Mouse (Mus musculus): ENCODE data around the gene Gabbr2. TPM values are rescaled to one million over a fixed set of nuclear protein-coding genes. Genes with fewer than 3 reads are reported as not detected.

The Gabbr2 gene
- polyA plus RNA-seq, 1 experiment: not detected

- TF ChIP-seq POLR2A (IDR thresholded peaks at IDR 0.05; ENCODE audit: insufficient read depth, low read length) (no peak), CTCF (IDR thresholded peaks at IDR 0.05; ENCODE audit: low read depth, low read length) (no peak)
- Histone ChIP-seq H3K4me3 (ENCODE audit: low read depth, low read length) (no peak overlapping the region), H3K9me3 (replicated peaks; ENCODE audit: control insufficient read depth, insufficient read depth, low read length, poor library complexity, severe bottlenecking) (no peaks in the 10 kb centered on the region), H3K4me1 (ENCODE audit: control insufficient read depth, insufficient read depth, low read length) (no peaks in the 10 kb centered on the region), H3K9ac (ENCODE audit: low read depth, poor library complexity, severe bottlenecking) (no peak overlapping the region), H3K27me3 (ENCODE audit: control insufficient read depth, insufficient read depth, low read length, poor library complexity, severe bottlenecking) (no peaks in the 10 kb centered on the region), H3K36me3 (ENCODE audit: control insufficient read depth, insufficient read depth, low read length, poor library complexity, severe bottlenecking) (no peaks in the 10 kb centered on the region), H3K27ac (ENCODE audit: insufficient read depth, low read length) (no peak overlapping the region)
These were observed 132.8 kb downstream of the Gabbr2 start for GRCm38 (mm10) chr4:46858899-46859298.

GRCm38 (mm10) chr4:46856145-46856544 lies 135.5 kb downstream of the Gabbr2 start:
- TF ChIP-seq CTCF (IDR thresholded peaks at IDR 0.05; ENCODE audit: low read depth, low read length): no peak
- TF ChIP-seq EP300 (IDR thresholded peaks at IDR 0.05; ENCODE audit: insufficient read depth, low read depth, low read length): no peak
- no peak for TF ChIP-seq POLR2A (IDR thresholded peaks at IDR 0.05; ENCODE audit: insufficient read depth, low read length)
- Histone ChIP-seq H3K9ac (ENCODE audit: low read depth, poor library complexity, severe bottlenecking) (no peak overlapping the region), H3K9me3 (replicated peaks; ENCODE audit: control insufficient read depth, insufficient read depth, low read length, poor library complexity, severe bottlenecking) (no peaks in the 10 kb centered on the region), H3K27ac (ENCODE audit: insufficient read depth, low read length) (no peak overlapping the region), H3K27me3 (ENCODE audit: control insufficient read depth, insufficient read depth, low read length, poor library complexity, severe bottlenecking) (no peaks in the 10 kb centered on the region), H3K36me3 (ENCODE audit: control insufficient read depth, insufficient read depth, low read length, poor library complexity, severe bottlenecking) (no peaks in the 10 kb centered on the region), H3K4me1 (ENCODE audit: control insufficient read depth, insufficient read depth, low read length) (no peaks in the 10 kb centered on the region), H3K4me3 (ENCODE audit: low read depth, low read length) (no peak overlapping the region)

- no peaks in the 10 kb centered on the region for H3K36me3 ChIP-seq (ENCODE audit: control insufficient read depth, insufficient read depth, low read length, poor library complexity, severe bottlenecking)
- no peaks in the 10 kb centered on the region for H3K27me3 ChIP-seq (ENCODE audit: control insufficient read depth, insufficient read depth, low read length, poor library complexity, severe bottlenecking)
- no peaks in the 10 kb centered on the region for H3K4me1 ChIP-seq (ENCODE audit: control insufficient read depth, insufficient read depth, low read length)
- H3K9ac ChIP-seq (ENCODE audit: low read depth, poor library complexity, severe bottlenecking): no peak overlapping the region
- H3K9me3 ChIP-seq (replicated peaks; ENCODE audit: control insufficient read depth, insufficient read depth, low read length, poor library complexity, severe bottlenecking): no peaks in the 10 kb centered on the region
- no peak overlapping the region for H3K27ac ChIP-seq (ENCODE audit: insufficient read depth, low read length)
- no peak overlapping the region for H3K4me3 ChIP-seq (ENCODE audit: low read depth, low read length)
- no peak for TF ChIP-seq EP300 (IDR thresholded peaks at IDR 0.05; ENCODE audit: insufficient read depth, low read depth, low read length)
- no peak for TF ChIP-seq POLR2A (IDR thresholded peaks at IDR 0.05; ENCODE audit: insufficient read depth, low read length)
- no peak for TF ChIP-seq CTCF (IDR thresholded peaks at IDR 0.05; ENCODE audit: low read depth, low read length)
These were observed 136.8 kb downstream of the Gabbr2 start for GRCm38 (mm10) chr4:46854686-46855385.

GRCm38 (mm10) chr4:46853852-46854460 lies 137.7 kb downstream of the Gabbr2 start:
- Histone ChIP-seq H3K36me3 (ENCODE audit: control insufficient read depth, insufficient read depth, low read length, poor library complexity, severe bottlenecking) (no peaks in the 10 kb centered on the region), H3K4me1 (ENCODE audit: control insufficient read depth, insufficient read depth, low read length) (no peaks in the 10 kb centered on the region), H3K4me3 (ENCODE audit: low read depth, low read length) (no peak overlapping the region), H3K9ac (ENCODE audit: low read depth, poor library complexity, severe bottlenecking) (no peak overlapping the region), H3K27ac (ENCODE audit: insufficient read depth, low read length) (no peak overlapping the region), H3K27me3 (ENCODE audit: control insufficient read depth, insufficient read depth, low read length, poor library complexity, severe bottlenecking) (no peaks in the 10 kb centered on the region), H3K9me3 (replicated peaks; ENCODE audit: control insufficient read depth, insufficient read depth, low read length, poor library complexity, severe bottlenecking) (no peaks in the 10 kb centered on the region)
- TF ChIP-seq CTCF (IDR thresholded peaks at IDR 0.05; ENCODE audit: low read depth, low read length): no peak
- TF ChIP-seq EP300 (IDR thresholded peaks at IDR 0.05; ENCODE audit: insufficient read depth, low read depth, low read length): no peak
- no peak for TF ChIP-seq POLR2A (IDR thresholded peaks at IDR 0.05; ENCODE audit: insufficient read depth, low read length)

- Histone ChIP-seq H3K9me3 (replicated peaks; ENCODE audit: control insufficient read depth, insufficient read depth, low read length, poor library complexity, severe bottlenecking) (0 out of 2 replicates have a peak, but pooled peaks cover 2% of the 10 kb centered on the region), H3K4me1 (ENCODE audit: control insufficient read depth, insufficient read depth, low read length) (no peaks in the 10 kb centered on the region), H3K27me3 (ENCODE audit: control insufficient read depth, insufficient read depth, low read length, poor library complexity, severe bottlenecking) (no peaks in the 10 kb centered on the region), H3K9ac (ENCODE audit: low read depth, poor library complexity, severe bottlenecking) (no peak overlapping the region), H3K27ac (ENCODE audit: insufficient read depth, low read length) (no peak overlapping the region), H3K4me3 (ENCODE audit: low read depth, low read length) (no peak overlapping the region), H3K36me3 (ENCODE audit: control insufficient read depth, insufficient read depth, low read length, poor library complexity, severe bottlenecking) (no peaks in the 10 kb centered on the region)
- TF ChIP-seq POLR2A (IDR thresholded peaks at IDR 0.05; ENCODE audit: insufficient read depth, low read length) (no peak), EP300 (IDR thresholded peaks at IDR 0.05; ENCODE audit: insufficient read depth, low read depth, low read length) (no peak), CTCF (IDR thresholded peaks at IDR 0.05; ENCODE audit: low read depth, low read length) (no peak)
These were observed 143.9 kb downstream of the Gabbr2 start for GRCm38 (mm10) chr4:46847745-46848144.

- Histone ChIP-seq H3K27ac (ENCODE audit: insufficient read depth, low read length) (no peak overlapping the region), H3K9ac (ENCODE audit: low read depth, poor library complexity, severe bottlenecking) (no peak overlapping the region), H3K36me3 (ENCODE audit: control insufficient read depth, insufficient read depth, low read length, poor library complexity, severe bottlenecking) (no peaks in the 10 kb centered on the region), H3K27me3 (ENCODE audit: control insufficient read depth, insufficient read depth, low read length, poor library complexity, severe bottlenecking) (no peaks in the 10 kb centered on the region), H3K4me1 (ENCODE audit: control insufficient read depth, insufficient read depth, low read length) (no peaks in the 10 kb centered on the region), H3K4me3 (ENCODE audit: low read depth, low read length) (peak overlapping the region; percentile 34), H3K9me3 (replicated peaks; ENCODE audit: control insufficient read depth, insufficient read depth, low read length, poor library complexity, severe bottlenecking) (0 out of 2 replicates have a peak, but pooled peaks cover 2% of the 10 kb centered on the region)
- TF ChIP-seq CTCF (IDR thresholded peaks at IDR 0.05; ENCODE audit: low read depth, low read length): peak; percentile 52
- no peak for TF ChIP-seq EP300 (IDR thresholded peaks at IDR 0.05; ENCODE audit: insufficient read depth, low read depth, low read length)
- no peak for TF ChIP-seq POLR2A (IDR thresholded peaks at IDR 0.05; ENCODE audit: insufficient read depth, low read length)
These were observed 145.3 kb downstream of the Gabbr2 start for GRCm38 (mm10) chr4:46846396-46846795.

Measured in ES-Bruce4 (cell line).